Mouse (Mus musculus): ENCODE results near the gene Ppa1. TPM values are rescaled to one million over a fixed set of nuclear protein-coding genes. Genes with fewer than 3 reads are reported as not detected.

Gene Ppa1
- total RNA-seq, 2 experiments from 2014 or later: 126 to 138 TPM

DNA sequence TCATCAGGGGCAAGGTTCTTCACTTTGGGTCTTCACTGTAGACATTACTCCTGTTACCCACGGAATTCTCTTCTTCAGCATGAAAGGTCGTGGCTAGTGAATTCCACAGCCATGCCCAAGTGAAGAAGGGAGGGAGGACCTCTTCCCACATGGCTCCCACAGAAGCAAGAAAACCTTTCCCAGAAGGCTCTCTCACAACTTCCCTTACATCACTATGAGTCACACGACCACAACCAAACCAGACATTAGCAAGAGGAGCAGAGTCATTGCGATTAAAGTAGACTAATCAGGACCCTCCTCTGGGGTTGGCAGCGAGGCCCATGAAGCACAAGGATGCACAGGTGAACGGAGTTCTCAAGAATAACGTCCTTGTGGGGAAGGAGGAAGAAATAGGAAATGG, 11.3 kb upstream of the Ppa1 start:
- no peak for DNase-seq
- intact Hi-C loops (cut with DNase I): no loop called here

DNA sequence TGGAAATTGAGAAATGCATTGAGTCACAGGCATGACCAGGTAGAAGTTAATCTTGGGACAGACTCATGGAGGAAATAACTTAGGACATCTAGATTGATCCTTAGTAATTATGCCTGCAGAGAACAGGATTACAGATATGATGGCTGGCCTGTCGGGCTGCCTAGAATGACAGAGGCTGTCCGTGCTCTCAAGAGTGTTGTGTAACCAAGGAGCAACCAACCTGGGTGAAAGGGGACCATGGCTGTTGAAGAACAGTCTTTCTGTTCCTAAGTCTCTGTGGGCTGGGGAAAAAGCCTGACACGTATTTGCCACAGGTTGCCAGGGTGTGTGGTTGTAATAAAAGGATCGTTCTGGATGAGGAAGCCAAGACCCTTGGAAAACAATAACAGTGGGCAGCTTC, 8.0 kb upstream of the Ppa1 start:
- DNase-seq: no peak
- intact Hi-C loops (cut with DNase I): no loop called here

DNA sequence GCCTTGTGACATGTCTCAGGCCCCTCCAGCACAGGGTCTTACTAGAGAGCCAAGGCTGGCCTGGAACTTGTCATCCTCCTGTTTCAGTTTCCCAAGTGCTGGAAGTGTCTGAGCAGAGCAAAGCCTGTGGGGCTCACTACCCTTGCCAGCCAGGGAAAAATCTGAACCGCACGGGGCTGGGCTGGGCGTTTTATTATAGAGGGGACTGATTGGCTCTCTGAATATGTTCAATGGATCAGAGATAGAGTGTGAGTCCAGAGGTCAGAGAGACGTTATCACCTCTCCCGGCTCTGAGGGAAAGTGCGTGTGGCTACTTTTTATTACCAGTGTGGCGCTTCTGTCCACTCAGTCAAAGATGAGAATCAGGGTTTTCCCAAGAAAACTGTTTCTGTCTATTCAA, 1.8 kb upstream of the Ppa1 start:
- DNase-seq: no peak
- intact Hi-C loops (cut with DNase I): no loop called here

DNA sequence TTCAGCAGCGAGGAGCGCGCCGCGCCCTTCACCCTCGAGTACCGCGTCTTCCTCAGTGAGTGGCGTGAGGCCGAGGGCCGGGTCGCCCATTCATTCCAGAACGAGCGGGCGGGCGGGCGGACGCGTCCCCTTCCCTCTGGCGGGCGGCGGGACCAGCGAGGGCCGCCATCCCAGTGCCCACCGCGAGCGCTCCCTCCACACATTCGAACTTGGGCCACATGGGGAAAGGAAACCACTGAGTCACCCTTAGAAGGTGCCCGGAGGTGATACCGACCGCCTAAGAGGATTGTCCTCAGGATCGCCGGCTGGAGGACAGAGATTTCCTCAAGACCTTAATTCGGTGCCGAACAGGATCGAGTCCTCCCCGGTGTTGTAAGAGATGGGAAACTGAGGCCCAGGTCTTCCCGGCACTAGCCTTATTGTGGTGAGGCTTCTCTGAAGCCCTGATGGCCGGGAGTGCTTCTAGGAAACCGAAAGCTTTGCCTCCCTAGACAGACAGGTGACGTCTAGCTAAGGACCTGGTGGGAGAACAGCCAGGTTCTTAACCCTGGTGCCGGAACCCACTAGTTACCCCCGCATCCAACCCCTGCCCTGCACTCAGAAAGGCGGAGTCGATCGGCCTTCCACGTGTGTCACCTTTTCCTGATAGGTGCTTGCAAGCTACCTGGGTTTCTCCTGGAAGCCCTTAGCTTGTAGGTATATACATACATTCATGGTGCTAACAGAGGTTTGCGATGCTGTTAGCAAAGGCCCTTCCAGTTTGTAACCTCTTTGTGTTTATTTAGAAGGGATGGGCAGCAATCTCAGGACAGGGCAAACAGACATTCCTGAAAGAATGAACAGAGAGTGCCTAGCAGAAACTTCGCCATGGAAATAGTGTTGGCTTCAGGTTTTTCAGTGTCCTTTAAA, 639 bp downstream of the Ppa1 start:
- intact Hi-C loops (cut with DNase I): no loop called here
- no peak for DNase-seq

DNA sequence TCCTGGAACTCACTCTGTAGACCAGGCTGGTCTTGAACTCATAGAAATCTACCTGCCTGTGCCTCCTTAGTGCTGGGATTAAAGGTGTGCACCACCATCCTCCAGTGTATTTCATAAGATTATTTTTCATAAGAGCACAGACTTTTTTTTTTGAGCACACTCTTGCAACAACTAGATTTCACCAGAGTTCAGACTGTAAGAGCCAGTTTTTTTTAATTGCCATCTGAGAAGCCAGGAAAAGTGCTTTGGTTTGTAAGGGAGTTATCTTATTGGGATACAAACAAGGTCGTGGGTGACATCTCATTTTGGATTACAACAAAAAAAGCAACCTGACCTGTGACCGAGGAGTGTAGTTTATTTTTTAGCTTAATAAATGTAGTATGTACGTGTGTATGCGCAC, 5.8 kb downstream of the Ppa1 start:
- intact Hi-C loops (cut with DNase I): loop anchor here (10.0 kb wide), 1 partner anchor 309 kb away; no protein-coding TSS in a partner anchor
- no peak for DNase-seq

DNA sequence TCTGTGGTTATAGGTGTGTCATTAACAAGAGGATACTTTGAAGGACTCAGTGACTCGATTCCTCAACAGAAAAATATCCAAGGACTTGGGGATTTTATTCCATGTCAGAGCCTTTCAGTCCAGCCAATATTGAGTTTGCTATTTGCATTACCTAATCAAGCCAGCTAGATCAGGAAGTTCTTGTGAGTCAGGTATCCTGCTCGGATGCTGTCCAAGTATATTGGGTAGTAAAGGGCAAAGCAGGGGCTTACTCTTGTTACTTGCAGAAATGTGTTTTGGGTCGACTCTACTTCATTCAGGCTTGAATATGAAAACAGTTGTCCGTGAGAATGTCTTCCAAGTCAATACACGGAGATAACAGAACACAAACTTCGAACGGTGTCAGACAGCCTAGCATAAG, 6.3 kb downstream of the Ppa1 start:
- intact Hi-C loops (cut with DNase I): loop anchor here (5.0 to 10.0 kb wide), 2 partner anchors 47 to 310 kb away; no protein-coding TSS in a partner anchor
- no peak for DNase-seq

DNA sequence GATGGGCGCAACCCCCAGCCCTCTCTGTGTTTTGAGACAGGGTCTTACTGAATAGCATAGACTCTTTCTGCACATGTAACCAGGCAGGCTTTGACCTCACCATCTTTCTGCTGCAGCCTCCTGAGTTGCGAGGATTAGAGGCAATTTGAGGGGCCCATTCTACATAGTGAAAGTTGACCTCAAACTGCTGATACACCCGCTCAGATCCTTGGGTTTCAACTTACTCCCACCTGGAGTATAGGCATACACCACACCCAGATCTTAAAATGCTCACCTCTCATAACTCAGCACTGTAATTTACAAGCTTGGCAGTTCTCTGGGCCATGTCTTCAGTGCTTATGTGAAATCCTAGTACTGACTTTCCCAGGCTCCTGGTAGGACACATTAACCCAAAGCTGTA, 6.8 kb downstream of the Ppa1 start:
- intact Hi-C loops (cut with DNase I): loop anchor here (5.0 to 10.0 kb wide), 2 partner anchors 48 to 310 kb away; no protein-coding TSS in a partner anchor

DNA sequence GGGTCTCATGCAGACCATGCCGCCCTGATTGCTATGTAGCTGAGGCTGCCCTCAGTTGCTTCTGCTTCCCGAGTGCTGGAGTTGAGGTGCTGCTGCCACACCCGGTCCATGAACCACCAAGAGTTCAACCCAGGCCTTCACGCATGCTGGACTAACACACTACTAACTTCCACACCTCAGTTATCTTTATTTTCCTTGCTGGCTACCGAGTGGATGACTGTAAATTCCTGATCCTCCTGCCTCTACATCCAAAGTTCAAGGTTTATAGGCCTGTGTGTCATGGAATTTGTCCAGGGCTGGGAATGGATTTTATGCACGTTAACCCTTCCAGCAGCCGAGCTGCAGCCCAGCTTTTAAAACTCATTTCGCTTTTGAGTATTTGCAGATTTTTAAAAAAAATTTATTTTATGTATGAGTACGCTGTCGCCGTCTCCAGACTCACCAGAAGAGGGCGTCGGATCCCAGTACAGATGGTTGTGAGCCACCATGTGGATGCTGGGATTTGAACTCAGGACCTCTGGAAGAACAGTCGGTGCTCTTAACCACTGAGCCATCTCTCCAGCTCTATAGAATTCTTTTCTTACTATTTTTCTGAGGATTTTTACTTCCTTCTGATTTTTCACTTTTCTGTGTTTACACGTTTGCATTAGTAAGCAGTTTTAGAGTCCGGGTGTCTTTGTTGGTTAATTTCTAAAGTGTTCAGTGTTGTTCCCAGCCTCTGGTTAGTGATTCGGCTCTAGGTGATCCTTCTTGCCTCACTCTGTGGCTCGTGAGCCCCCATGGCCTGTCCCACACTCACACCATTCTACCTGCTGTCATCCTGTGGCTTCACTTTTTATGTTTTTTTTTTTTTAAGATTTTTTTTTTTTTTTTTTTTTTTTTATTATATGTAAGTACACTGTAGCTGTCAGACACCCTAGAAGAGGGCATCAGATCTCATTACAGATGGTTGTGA, 8.9 kb downstream of the Ppa1 start:
- intact Hi-C loops (cut with DNase I): loop anchor here (5.0 to 10.0 kb wide), 2 partner anchors 50 to 312 kb away; no protein-coding TSS in a partner anchor
- DNase-seq: no peak

More for the DNA sequence above, 6.8 kb downstream of the Ppa1 start:
- DNase-seq: no peak

DNA sequence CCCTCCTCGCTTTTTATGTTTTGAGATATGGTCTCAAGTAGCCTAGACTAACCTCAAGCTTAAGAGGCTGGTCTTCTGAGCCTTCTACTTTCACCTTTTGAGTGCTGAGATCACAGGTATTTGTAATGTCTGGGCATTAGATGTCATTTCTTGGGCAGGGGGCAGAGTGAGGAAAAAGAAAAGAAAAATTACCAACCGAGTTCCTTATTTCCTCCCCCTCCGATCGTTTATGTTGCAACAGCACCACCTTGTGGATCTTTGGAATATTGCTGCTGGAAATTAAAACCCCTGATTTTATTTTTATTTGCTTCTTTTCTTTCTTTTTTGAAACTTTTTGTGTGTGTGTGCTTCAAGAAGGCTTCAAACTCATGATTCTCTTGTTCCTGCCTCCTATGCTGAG, 9.6 kb downstream of the Ppa1 start:
- intact Hi-C loops (cut with DNase I): loop anchor here (5.0 to 10.0 kb wide), 2 partner anchors 51 to 313 kb away; no protein-coding TSS in a partner anchor
- no peak for DNase-seq

DNA sequence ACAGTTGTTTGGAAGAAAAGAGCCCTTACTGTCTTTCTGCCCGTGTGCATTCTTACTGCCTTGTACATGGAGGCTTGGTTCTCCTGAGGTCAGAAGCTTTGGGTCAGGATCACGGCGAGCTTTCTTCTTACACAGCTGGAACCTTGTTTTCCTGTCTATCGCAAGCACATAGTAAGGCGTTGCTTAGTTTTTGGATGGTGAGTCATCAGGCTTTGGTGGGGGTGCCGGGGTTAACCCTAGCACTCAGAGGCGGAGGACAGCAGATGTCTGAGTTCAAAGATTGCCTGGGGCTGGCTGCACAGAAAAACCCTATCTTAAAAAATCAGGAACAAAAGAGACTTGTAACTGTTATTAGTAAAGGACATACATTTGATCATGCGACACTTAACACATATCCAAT, 13.5 kb downstream of the Ppa1 start:
- intact Hi-C loops (cut with DNase I): no loop called here

DNA sequence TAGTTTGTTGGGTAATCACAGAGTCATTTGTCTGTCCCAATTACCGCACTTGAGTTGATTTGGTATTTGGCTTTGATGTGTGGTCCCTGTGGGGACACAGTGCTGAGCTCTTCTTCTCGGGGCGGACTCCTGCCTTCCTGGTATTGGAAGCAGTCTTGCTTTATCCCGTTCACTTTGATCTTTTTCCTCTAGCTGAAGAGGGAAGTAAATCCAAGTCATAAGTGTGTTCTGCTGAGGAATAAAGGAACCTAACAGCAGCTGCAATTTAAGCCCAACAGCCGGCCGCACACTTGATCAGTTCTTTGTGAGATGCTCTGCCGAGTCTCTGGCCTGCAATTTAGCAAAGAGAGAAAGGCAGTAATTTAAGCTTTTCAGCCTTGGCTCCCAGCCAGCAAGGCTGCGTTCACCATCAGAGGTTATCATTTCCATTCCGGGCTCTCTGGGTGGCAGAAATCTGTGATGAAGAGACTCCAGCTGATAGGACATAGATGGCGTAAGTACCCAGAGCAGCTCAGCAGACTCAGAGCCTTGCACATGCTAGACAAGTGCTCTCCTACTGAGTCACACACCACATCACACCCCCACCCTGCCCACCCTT, 14.1 kb downstream of the Ppa1 start:
- DNase-seq: no peak
- intact Hi-C loops (cut with DNase I): no loop called here

More for the DNA sequence above, 13.5 kb downstream of the Ppa1 start:
- no peak for DNase-seq

DNA sequence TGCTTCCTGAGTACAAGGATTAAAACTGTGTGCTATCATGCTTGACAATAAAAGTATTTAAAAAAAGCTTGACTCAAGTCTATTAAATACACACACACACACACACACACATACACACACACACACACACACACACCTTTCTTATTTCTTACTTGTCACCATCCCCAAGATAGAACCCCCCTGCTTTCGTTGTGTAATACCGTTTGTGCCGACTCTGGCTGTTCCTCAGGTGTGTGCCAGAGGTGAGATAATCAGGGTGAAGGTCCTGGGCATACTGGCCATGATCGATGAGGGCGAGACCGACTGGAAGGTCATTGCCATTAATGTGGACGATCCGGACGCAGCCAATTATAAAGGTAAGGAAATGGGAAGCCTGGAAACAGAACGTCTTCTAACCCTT, 16.8 kb downstream of the Ppa1 start:
- intact Hi-C loops (cut with DNase I): no loop called here
- DNase-seq: no peak

DNA sequence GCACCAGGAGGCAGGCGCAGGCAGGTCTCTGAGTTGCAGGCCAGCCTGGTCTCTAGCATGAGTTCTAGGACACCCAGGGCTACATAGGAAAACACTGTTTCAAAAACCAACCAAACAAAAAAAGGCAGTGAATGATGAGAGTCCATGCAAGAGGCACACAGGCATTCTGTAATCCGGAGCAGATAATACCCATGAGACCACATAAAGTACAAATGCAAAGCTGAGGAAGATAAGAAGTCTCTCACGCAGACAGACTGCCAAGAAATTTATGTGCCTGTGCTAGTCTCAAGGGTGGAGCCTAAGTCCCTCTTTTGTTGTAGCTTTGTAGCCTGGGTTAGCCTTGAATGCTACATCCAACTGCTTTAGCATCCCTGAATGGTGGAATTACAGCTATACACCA, 17.3 kb downstream of the Ppa1 start:
- intact Hi-C loops (cut with DNase I): no loop called here
- DNase-seq: no peak

DNA sequence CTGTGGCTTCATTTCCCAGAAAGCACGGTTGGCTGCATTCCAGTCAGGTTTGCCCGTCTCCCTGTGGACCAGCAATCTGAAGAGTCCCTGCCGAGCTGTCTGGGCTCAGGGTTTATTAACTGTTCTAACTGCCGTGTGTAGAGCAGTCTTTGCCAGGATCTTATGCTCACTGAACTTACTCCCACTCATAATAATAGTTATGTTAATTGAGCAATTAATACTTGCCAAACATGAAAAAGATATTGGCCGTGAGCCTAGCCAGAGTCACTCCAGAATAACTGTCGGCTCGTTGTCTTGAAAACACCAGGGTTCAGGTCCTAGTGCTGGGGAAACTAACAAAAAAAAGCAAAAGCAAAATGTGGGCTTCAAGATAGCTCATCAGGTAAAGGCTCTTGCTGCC, 20.9 kb downstream of the Ppa1 start:
- intact Hi-C loops (cut with DNase I): no loop called here
- DNase-seq: no peak

DNA sequence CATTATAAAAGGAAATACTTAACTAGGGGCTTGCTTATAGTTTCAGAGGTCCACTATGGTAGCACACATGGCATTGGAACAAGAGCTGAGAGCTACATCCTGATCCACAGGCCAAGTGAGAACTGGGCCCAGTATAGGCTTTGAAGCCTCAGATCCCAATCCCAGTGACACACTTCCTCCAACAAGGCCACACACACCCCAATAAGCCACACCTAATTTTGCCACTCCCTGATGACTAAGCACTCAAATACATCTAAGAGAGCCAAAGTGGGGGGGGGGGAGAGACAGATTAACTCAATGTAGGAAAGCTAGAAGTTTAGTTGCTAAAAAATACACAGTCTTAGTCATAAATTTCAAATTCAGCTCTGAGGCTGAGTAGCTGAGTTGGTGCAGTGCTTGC, 21.5 kb downstream of the Ppa1 start:
- no peak for DNase-seq
- intact Hi-C loops (cut with DNase I): no loop called here

DNA sequence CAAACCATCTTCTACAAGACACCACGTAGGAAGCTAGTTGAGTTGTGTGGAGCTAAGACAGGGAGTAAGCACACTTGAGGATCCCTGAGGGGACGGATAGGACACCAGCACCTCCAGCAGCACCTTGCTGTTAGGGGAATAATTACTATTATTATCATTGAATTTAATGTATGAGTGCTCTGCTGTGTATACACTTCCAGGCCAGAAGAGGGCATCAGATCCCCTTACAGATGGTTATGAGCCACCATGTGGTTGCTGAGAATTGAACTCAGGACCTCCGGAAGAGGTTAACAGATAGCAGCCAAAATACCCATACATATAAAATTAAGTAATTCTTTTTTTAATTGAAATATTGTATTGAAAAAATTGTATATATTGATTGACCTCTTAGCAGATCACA, 22.4 kb downstream of the Ppa1 start:
- no peak for DNase-seq
- intact Hi-C loops (cut with DNase I): no loop called here

DNA sequence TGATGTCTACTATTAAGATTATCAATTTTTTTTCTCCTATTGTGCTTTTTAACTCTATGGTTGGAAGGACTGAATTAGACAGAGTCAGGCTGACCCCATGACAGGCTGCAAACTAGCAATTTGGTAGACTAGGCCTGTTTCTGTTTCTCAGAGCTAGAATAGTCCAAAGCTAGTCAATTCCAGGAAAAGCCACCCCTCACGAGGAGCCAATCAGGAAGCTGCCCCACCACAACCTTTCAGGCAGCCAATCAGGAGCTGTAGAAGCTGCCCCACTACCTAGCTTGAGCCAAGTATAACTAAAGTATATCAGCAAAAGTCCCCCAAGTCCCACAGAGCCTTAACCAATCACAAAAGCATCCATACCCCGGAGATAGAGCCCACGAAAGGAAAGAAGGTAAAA, 27.6 kb downstream of the Ppa1 start:
- DNase-seq: no peak
- intact Hi-C loops (cut with DNase I): no loop called here

DNA sequence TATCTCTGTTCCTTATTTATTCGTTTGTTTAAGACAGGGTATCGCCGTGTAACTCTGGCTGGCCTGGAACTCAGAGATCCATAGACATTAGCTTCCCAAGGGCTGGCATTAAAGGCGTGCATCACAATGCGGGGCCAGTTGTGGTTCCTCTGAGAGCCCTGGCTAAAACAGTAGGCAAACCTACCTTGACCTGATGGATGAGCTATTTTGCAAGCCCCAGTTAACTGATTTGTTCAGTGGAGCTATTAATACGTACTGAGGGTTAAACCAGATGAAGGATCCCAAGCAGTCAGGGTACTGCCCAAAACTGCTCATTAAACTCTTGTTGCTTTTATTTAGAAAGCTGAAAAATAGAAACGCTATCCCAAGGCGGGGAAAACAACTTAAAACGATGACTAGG, 31.2 kb downstream of the Ppa1 start:
- no peak for DNase-seq
- intact Hi-C loops (cut with DNase I): no loop called here

DNA sequence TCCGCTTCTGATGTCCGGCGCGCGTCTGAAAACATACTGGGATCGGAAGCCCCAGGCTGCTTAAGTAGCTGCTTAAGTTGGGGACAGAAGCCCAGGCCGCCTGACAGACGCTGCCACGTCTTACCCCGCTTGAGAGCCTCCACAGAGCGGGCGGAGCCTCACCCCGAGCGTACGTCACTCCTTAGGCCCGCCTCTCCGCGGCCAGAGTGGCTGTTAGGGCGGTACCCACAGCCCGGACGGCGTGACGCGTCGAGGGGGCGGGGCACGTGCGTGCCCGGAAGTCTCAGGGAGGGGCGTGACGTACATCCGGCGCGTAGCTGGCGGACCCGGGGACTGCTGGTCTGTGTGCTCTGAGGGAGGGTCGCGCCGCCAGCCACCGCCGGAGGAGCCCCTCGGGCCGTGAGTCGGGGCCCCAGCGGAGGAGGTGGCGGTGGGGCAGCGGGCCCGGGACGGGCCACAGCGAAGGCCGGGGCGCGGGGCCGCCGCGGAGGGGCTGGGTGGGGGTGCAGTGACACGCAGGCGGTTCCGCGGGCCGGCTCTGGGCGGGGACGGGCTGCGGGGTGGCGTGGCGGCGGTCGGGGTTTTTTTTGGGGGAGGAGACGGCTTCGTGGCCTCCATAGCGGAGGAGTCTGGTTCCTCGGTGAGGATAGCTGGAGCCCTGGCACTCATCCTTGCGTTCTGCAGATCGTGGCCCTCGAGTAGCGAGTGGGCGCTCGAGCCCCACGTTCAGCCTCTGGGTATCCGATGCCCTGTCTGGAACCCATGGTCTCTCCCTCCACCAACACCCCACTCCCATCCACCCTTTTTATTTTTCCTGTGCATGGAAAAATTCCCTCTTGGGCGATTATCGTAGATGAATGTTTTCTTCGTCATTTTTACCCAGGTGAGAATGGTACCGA, 31.9 kb downstream of the Ppa1 start, which contains the start of gene Sar1a:
Sar1a (plus strand) TSS at position 285 of the 899 bp plus-strand sequence.
- intact Hi-C loops (cut with DNase I): no loop called here
- peak; percentile 98 for DNase-seq

DNA sequence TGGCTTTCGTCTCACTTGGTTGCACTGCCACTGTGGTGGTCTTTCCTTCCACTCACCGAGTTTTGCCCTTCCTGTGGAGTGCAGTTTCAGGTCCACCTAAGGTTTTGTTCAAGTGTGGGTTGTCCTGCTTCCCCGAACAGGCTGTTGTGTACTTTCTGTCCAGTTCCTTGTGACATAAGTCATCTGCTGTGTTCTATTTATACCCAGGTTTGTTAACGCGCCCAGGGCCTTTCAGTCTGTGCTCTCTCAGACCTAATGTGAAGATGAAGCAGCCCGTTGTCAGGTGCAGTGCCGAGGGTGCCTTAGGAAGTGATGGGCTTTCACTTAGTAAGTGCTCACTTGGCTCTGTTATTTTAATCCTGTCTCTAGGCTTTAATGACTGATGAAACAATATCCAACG, 41.1 kb downstream of the Ppa1 start:
- intact Hi-C loops (cut with DNase I): no loop called here
- no peak for DNase-seq

All from left cerebral cortex, postnatal 4 days (tissue).